Mouse (Mus musculus) G1E (cell line): ENCODE measurements at regions not wholly inside any gene's neighbourhood (a gene's known extent, or its start where the extent isn't known, plus 50 kb on each side); places are given as distances from the start of the nearest gene placed in this dataset.

ENCODE experiments used
- CTCF ChIP-seq: IDR thresholded peaks from 2 replicates; pipeline ENCODE4 v1.5.1; 2012; ENCODE audit warnings: low read depth, low read length, inconsistent platforms, mixed read lengths
- GATA1 ChIP-seq: IDR thresholded peaks from 2 replicates; pipeline ENCODE4 v1.6.1; 2012; ENCODE audit warnings: borderline replicate concordance, low read length, inconsistent platforms, mixed read lengths

DNA sequence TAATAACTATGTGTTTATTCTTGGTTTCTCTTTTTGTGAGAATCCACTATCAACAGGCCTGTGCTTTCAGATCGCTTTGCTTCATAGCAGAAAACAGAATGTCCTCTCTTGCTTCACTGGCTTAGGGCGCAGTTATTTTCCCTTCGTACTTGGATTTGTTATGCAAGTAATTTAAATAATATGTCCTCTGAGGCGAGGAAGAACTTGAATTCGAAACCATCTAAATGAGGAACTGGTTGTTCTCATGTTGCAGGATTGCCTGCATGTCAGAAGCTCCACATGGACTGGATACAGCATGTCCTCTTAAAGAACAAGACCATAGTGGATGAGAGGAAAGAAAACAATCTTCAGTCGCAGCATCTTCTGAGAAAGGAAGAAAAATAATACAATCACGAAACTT lies 1151.2 kb upstream of the Celf2 start:
- TF ChIP-seq CTCF (no peak), GATA1 (no peak)
